Mouse (Mus musculus): Measurements from ENCODE around the gene Praf2.
"Not testable (repeated sequence)": the region's sequence is repeated elsewhere in the genome, so short reads cannot be mapped to it uniquely, and the experiment has no call there.

Praf2 gene

GRCm38 (mm10) chrX:7739336-7740081 is 11.3 kb downstream of the Praf2 start:
- no peak for DNase-seq (ENCODE audit: inconsistent age in 2 of 2, low spot score in 1 of 2)

DNA sequence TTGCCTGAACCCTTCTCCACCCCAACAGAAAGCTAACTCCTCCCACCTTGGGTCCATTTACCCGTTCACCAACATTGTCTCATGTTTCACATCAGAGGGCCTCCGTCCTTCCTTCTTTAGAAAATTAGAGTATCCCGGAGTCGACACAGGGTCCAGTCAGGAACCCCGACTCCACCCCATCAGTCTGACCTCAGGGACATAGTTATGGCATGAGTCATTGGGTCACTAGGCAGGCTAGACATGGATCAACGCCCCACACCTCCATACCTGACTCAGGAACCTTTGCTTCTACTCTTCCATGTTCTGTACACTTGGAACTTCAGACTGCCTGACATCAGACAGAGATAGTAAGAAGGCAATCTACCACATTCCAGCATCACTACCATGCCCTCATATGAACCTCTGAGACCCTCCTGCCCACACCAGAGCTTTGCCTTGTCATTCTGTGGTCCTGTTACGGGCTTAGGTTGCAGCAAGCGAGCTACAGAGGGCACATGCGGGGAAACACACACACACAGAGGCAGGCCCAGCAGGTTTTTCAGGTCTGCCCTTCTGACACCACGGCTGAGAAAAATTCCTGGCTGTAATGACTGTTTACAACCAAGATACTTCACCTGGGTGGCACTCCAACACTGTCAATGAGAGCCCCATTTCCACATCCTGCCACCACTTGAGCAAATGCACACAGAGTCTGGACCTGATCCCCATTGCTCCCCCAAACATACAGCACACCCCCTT is 12.0 kb downstream of the Praf2 start:
- no peak for DNase-seq (ENCODE audit: inconsistent age in 2 of 2, low spot score in 1 of 2)

DNA sequence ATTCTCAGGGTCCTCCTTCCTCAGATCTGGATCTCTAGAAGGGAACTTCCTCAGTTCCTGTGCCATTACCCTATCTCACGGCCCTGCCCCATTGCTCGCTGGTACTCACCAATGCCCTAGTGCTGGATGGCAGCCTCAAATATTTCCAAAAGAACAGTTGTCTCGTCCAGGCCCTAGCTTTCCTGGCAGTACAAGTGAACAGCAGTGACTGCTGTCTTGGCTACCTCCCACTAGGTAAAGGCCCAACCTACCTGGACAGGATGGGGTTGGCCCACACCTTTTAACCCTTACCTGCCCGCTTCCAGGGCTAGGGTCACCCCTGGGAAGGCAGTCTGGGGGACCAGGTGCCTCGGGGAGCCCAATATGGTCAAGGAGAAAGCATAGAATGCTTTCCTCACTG is 12.9 kb downstream of the Praf2 start:
- no peak for DNase-seq (ENCODE audit: inconsistent age in 2 of 2, low spot score in 1 of 2)

DNA sequence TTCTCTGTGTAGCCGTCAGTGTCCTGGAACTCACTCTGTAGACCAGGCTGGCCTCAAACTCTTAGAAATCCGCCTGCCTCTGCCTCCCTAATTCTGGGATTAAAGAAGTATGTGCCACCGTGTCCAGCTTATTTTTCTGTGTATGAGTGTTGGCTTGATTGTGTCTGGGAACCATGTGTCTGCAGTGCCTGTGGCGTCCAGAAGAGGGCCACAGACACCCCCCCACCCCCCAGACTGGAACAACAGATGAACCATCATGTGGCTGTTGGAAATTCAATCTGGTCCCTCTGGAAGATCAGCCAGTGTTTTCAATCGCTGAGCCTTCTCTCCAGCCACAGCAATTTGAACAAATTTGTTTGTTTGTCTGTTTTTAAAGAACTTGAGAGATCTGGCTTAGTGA is 15.2 kb downstream of the Praf2 start:
- DNase-seq (ENCODE audit: inconsistent age in 2 of 2, low spot score in 1 of 2): no peak

DNA sequence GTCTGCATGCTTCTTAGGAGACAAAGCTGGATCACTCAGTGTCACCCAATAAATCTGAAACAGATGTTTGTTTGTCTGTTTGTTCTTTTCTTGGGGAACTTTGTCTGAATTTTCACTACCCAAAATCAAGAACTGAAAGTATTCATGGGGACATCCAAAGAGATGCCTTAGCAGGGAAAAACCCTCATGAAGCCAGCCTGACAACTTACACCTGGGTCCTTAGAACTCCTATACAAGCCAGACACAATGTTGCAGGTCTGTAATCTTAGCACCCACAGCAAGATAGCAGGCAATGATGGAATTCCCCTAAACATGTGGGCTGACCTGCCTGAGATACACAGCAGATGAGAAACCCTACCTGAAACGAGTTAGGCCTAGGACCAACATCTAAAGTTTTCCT is 16.7 kb downstream of the Praf2 start:
- no peak for DNase-seq (ENCODE audit: inconsistent age in 2 of 2, low spot score in 1 of 2)

GRCm38 (mm10) chrX:7745429-7745828 is 17.2 kb downstream of the Praf2 start:
- no peak for DNase-seq (ENCODE audit: inconsistent age in 2 of 2, low spot score in 1 of 2)

DNA sequence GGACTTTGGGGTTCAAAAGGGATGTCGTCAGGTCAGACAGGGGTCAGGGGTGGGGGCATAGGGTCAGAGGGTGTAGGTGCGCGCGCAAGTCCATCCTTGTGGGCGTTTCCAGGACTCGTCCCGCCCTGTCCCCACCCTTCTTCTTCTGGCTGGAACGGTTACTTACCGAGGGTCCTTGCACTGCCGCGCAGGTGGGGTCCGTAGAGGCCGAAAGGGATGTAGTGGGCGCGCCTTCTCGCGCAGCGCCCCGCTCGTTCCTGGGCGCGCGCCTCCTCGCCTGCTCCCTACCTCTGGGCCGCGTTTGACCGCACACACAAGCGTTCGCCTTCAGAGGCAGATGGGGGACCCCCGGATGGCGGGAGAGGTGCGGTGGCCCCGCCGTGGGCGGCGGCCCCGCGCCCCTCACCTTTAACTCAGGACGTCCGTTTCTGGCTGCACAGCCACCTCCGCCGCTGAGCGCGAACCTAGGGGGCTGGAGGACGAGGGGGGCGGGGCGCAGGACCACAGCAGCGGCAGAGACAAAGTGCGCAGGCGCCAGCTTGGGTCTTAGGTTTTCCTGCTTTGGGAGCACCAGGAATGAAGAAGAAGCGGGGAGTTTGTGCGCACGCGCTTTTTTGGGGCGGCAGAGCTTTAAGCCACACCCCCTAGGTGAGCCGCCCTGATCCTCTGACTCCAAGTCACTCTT is 22.3 kb downstream of the Praf2 start, which contains the start of gene Ccdc120:
Ccdc120 (minus strand) TSS at position 474 of the 685 bp plus-strand sequence.
- peak; percentile 75 to 85 for DNase-seq (ENCODE audit: inconsistent age in 2 of 2, low spot score in 1 of 2)

DNA sequence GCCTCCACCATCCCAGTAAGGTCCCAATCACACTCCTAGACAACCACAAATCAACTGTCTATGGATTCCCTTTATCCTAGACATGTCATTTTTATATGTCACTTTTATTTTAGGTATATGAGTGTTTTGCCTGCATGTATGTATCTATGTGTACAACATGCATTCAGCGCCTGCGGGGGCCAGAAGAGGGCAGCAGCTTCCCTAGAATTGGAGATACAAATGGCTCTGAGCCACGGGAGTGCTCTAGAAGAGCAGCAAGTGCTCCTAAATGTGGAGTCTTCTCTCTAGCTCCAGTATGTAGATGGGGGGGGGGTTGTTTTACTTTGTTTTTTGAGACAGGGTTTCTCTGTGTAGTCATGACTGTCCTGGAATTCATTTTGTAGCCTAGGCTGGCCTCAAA is 25.4 kb downstream of the Praf2 start:
- DNase-seq (ENCODE audit: inconsistent age in 2 of 2, low spot score in 1 of 2): not testable (repeated sequence)

DNA sequence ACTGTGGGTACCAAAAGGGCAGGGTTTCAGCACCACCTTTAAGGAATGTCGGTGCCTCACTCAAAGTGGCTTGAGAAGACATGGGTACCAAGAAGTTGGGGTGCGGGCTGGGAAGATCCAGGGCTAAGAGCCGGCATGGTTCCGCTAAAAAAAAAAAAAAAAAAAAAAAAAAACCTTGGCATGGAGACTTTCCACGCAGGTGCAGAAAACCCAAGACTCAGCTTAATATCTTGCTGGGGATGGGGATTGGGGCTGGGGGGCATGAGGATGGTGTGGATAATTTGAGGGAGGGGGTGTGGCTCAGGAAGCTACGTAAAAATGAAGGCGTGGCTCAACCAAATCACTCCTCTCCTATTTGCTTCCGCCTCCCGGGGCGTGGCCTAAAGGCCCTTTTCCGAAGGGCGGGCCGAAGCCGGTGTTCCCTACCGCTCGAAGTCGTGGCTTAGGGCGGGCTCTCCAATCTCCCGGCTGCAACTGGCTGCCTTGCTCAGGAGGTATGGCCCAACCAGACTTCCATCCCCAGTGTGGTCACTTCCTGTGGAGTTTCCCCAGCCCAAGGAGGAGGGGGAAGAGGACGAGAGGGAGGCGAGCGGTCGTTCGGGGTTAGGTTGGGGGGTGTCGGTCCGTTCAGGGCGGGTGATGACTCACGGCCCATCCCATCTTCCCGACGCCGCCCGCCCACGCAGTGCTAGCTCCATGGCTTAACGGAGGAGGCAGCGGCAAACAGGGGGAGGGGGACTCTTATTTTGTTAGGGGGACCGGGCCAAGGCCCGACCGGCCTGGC is 34.1 kb downstream of the Praf2 start, which contains the start of gene Tfe3:
Tfe3 (plus strand) TSS at position 424 of the 784 bp plus-strand sequence.
- peak; percentile 95 for DNase-seq (ENCODE audit: inconsistent age in 2 of 2, low spot score in 1 of 2)

- DNase-seq (ENCODE audit: inconsistent age in 2 of 2, low spot score in 1 of 2): no peak
Observed at GRCm38 (mm10) chrX:7762921-7763197, 34.6 kb downstream of the Praf2 start.

- DNase-seq (ENCODE audit: inconsistent age in 2 of 2, low spot score in 1 of 2): peak; percentile 48 to 76
Observed at GRCm38 (mm10) chrX:7763631-7764393, 35.6 kb downstream of the Praf2 start.

GRCm38 (mm10) chrX:7764657-7765280 is 36.5 kb downstream of the Praf2 start:
- no peak for DNase-seq (ENCODE audit: inconsistent age in 2 of 2, low spot score in 1 of 2)

DNA sequence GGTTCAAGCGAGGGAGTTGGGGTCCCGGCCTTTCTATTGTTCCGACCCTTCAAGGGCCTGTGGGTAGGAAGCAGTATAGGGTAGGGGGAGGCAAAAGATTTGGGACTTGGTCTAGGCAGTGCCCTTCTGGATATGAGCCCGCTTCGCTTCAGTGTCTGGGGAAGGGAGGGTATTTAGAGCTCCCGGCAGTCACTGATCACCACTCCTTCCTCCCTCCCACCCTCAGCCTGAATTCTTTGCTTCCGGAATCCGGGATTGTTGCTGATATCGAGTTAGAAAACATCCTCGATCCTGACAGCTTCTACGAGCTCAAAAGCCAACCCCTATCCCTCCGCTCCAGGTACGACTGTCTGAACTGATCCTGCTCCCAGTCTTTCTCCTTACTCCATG is 37.0 kb downstream of the Praf2 start:
- no peak for DNase-seq (ENCODE audit: inconsistent age in 2 of 2, low spot score in 1 of 2)

GRCm38 (mm10) chrX:7765764-7766163 is 37.5 kb downstream of the Praf2 start:
- peak; percentile 66 to 86 for DNase-seq (ENCODE audit: inconsistent age in 2 of 2, low spot score in 1 of 2)

DNA sequence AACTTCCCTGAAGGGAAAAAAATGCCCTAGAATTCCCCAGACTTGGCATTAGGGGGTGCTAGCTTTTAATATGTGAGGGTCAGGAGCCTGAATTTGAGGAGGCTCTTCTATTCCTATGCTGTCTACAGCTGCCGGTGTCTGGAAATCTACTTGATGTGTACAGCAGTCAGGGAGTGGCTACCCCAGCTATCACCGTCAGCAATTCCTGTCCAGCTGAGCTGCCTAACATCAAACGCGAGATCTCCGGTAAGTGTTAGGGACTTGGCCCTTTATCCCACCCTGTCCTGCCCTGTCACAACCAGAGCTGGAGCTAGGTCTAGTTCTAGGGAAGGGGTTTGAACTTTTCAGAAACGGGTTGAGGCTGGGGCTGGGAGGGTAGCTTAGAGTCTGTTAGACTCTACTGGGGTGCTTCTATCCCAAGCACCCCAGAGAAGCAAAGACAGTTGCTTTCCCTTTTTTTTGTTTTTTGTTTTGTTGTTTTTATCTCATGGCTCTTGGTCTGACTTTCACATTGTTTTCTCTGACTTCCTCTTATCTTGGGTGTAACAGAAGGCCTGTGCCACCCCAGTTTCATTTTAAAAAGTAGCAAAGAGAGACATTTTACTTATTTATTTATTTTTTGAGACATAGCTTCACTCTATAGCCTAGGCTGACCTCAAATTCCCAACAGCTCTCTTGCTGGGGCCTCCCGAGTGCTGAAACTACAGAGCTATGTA is 41.2 kb downstream of the Praf2 start:
- DNase-seq (ENCODE audit: inconsistent age in 2 of 2, low spot score in 1 of 2): no peak

GRCm38 (mm10) chrX:7772766-7773165 is 44.5 kb downstream of the Praf2 start:
- peak in 1 of 2 experiments; percentile 36 for DNase-seq (ENCODE audit: inconsistent age in 2 of 2, low spot score in 1 of 2)

GRCm38 (mm10) chrX:7775501-7776205 is 47.4 kb downstream of the Praf2 start:
- DNase-seq (ENCODE audit: inconsistent age in 2 of 2, low spot score in 1 of 2): no peak

GRCm38 (mm10) chrX:7776329-7777082 is 48.3 kb downstream of the Praf2 start:
- DNase-seq (ENCODE audit: inconsistent age in 2 of 2, low spot score in 1 of 2): peak; percentile 44 to 80
